ENCODE assay signal across 8 mouse cellular contexts in the genomic region with DNA sequence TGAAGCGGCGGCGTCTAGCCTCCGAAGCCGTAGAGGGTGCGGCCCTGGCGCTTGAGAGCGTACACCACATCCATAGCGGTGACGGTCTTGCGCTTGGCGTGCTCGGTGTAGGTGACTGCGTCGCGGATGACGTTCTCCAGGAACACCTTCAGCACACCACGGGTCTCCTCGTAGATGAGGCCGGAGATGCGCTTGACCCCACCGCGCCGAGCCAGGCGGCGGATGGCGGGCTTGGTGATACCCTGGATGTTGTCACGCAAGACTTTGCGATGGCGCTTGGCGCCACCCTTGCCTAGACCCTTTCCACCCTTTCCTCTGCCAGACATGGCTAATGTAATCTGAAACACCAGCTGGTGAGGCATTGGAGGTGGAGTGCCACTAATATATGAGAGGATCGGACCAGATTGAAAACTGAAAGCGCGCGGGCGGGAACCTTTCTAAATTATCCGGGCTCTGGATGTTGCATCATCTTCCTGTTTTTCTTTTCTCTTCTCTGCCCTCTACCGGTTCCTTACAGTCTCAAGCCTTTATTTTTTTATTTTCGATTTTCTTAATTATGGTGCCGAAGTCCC. TPM values are rescaled to one million over a fixed set of nuclear protein-coding genes. Genes with fewer than 3 reads are reported as not detected.
DNase-seq lines count a peak whose midpoint lies in the region; ATAC-seq and TF ChIP-seq lines count a peak whose summit lies in the region.

A gene (minus strand): TSS at position 333 of the 572 bp plus-strand sequence.

- H3K27ac ChIP-seq in forebrain, embryonic 13.5 days, result peak within 1 kb of the TSS; percentile 98
- H3K27ac ChIP-seq in liver, embryonic 16.5 days (ENCODE audit: low read length), result peak within 1 kb of the TSS; percentile 99
- H3K27ac ChIP-seq in neural tube, embryonic 12.5 days, result peak within 1 kb of the TSS; percentile 92
- H3K27ac ChIP-seq in stomach, postnatal 0 days (replicated peaks), result peak within 1 kb of the TSS; percentile 98

- peaks cover 35% of the 10 kb centered on the region for H3K4me1 ChIP-seq in forebrain, embryonic 13.5 days
- H3K4me1 ChIP-seq in liver, embryonic 16.5 days (ENCODE audit: control insufficient read depth, low read depth, low read length), result peaks cover 44% of the 10 kb centered on the region
- peaks cover 26% of the 10 kb centered on the region for H3K4me1 ChIP-seq in neural tube, embryonic 12.5 days
- 0 out of 2 replicates have a peak, but pooled peaks cover 2% of the 10 kb centered on the region for H3K4me1 ChIP-seq in stomach, postnatal 0 days (replicated peaks; ENCODE audit: control insufficient read depth, insufficient read depth)

- TF ChIP-seq EP300 in stomach, postnatal 0 days (optimal IDR thresholded peaks at IDR 0.05), result peak; percentile 97

- H3K9ac ChIP-seq in forebrain, embryonic 13.5 days, result peak within 1 kb of the TSS; percentile 86
- H3K9ac ChIP-seq in liver, embryonic 16.5 days (ENCODE audit: low read depth, low read length), result peak within 1 kb of the TSS; percentile 84
- H3K9ac ChIP-seq in neural tube, embryonic 12.5 days, result peak within 1 kb of the TSS; percentile 84
- peak within 1 kb of the TSS; percentile 83 for H3K9ac ChIP-seq in stomach, postnatal 0 days (ENCODE audit: low read length)

- peak; percentile 73 for TF ChIP-seq CTCF in stomach, postnatal 0 days (IDR thresholded peaks at IDR 0.05; ENCODE audit: low read depth)

- H3K9me3 ChIP-seq in forebrain, embryonic 13.5 days (replicated peaks), result no peaks in the 10 kb centered on the region
- no peaks in the 10 kb centered on the region for H3K9me3 ChIP-seq in liver, embryonic 16.5 days (replicated peaks; ENCODE audit: control insufficient read depth, low read length)
- H3K9me3 ChIP-seq in neural tube, embryonic 12.5 days, result no peaks in the 10 kb centered on the region
- H3K9me3 ChIP-seq in stomach, postnatal 0 days (ENCODE audit: control insufficient read depth, low read length), result no peaks in the 10 kb centered on the region

- no peaks in the 10 kb centered on the region for H3K27me3 ChIP-seq in forebrain, embryonic 13.5 days
- no peaks in the 10 kb centered on the region for H3K27me3 ChIP-seq in liver, embryonic 16.5 days (ENCODE audit: control insufficient read depth, insufficient read depth, low read depth, low read length)
- no peaks in the 10 kb centered on the region for H3K27me3 ChIP-seq in neural tube, embryonic 12.5 days (replicated peaks)
- no peaks in the 10 kb centered on the region for H3K27me3 ChIP-seq in stomach, postnatal 0 days (ENCODE audit: control insufficient read depth, insufficient read depth, low read length)

- ATAC-seq in cerebellum, adult (ENCODE audit: insufficient number of reproducible peaks, low FRiP score, low TSS enrichment), result peak; percentile 82
- ATAC-seq in forebrain, embryonic 13.5 days, result peak; percentile 91
- peak; percentile 87 for ATAC-seq in liver, embryonic 16.5 days (ENCODE audit: low read depth)
- ATAC-seq in neural tube, embryonic 12.5 days (ENCODE audit: low FRiP score, low read depth), result peak; percentile 72
- ATAC-seq in stomach, postnatal 0 days (ENCODE audit: low FRiP score, low TSS enrichment), result peak; percentile 88

- 1% methylated on average over 40 of the region's 40 CpGs for WGBS in forebrain, embryonic 13.5 days
- WGBS in large intestine, adult 2 months, result under 1% methylated on average over 40 of the region's 40 CpGs
- WGBS in liver, embryonic 16.5 days (ENCODE audit: insufficient replicate concordance), result under 1% methylated on average over 40 of the region's 40 CpGs
- WGBS in neural tube, embryonic 12.5 days, result under 1% methylated on average over 40 of the region's 40 CpGs
- under 1% methylated on average over 40 of the region's 40 CpGs for WGBS in stomach, postnatal 0 days

- H3K36me3 ChIP-seq in forebrain, embryonic 13.5 days (ENCODE audit: poor library complexity, severe bottlenecking), result no peaks in the 10 kb centered on the region
- H3K36me3 ChIP-seq in liver, embryonic 16.5 days (ENCODE audit: control insufficient read depth, insufficient read depth), result no peaks in the 10 kb centered on the region
- no peaks in the 10 kb centered on the region for H3K36me3 ChIP-seq in neural tube, embryonic 12.5 days
- H3K36me3 ChIP-seq in stomach, postnatal 0 days (ENCODE audit: control insufficient read depth, insufficient read depth, low read length), result no peaks in the 10 kb centered on the region

- peak within 1 kb of the TSS; percentile 74 for H3K4me2 ChIP-seq in forebrain, embryonic 13.5 days
- H3K4me2 ChIP-seq in liver, embryonic 16.5 days (ENCODE audit: low read depth, low read length), result peak within 1 kb of the TSS; percentile 70
- peak within 1 kb of the TSS; percentile 78 for H3K4me2 ChIP-seq in neural tube, embryonic 12.5 days (replicated peaks)
- peak within 1 kb of the TSS; percentile 65 for H3K4me2 ChIP-seq in stomach, postnatal 0 days (replicated peaks; ENCODE audit: low read depth)

- H3K4me3 ChIP-seq in forebrain, embryonic 13.5 days, result peak within 1 kb of the TSS; percentile 59
- H3K4me3 ChIP-seq in liver, embryonic 16.5 days (ENCODE audit: low read depth, low read length), result peak within 1 kb of the TSS; percentile 68
- peak within 1 kb of the TSS; percentile 50 for H3K4me3 ChIP-seq in neural tube, embryonic 12.5 days
- peak within 1 kb of the TSS; percentile 65 for H3K4me3 ChIP-seq in stomach, postnatal 0 days (ENCODE audit: low read depth, low read length)

- DNase-seq in ES-CJ7 (ENCODE audit: low read depth, low spot score), result peak; percentile 95
- peak; percentile 97 to 98 for DNase-seq in heart, postnatal 10 days
- DNase-seq in large intestine, adult 2 months (ENCODE audit: low read depth, low spot score), result peak; percentile 87
- peak; percentile 94 for DNase-seq in stomach, postnatal 0 days (ENCODE audit: low spot score)

- intact Hi-C loops in heart, postnatal 10 days (cut with DNase I), result no loop called here

RNA-seq across cellular contexts. Expression of the gene that starts here (rescaled TPM):
- 22.4 and 24.3 TPM in 2 replicates for polyA plus RNA-seq in forebrain, embryonic 13.5 days (2015; fragmentation: Nextera tagmentation; extraction: Ambion mirVana)
- total RNA-seq in heart, postnatal 10 days (2021), result 10 to 100 TPM; 49.8 to 51.8 TPM
- polyA plus RNA-seq in large intestine, adult 2 months (2012; rRNA removed), result 5.8 and 5.9 TPM in 2 replicates
- polyA plus RNA-seq in liver, embryonic 16.5 days (2015; fragmentation: Nextera tagmentation; extraction: Ambion mirVana), result 26.6 and 34.9 TPM in 2 replicates
- polyA plus RNA-seq in neural tube, embryonic 12.5 days (2016; fragmentation: Nextera tagmentation; extraction: Ambion mirVana), result 8.5 and 13.5 TPM in 2 replicates
- polyA plus RNA-seq in stomach, postnatal 0 days (2015; fragmentation: Nextera tagmentation; extraction: Ambion mirVana), result 5.4 and 9.8 TPM in 2 replicates

Comparison
In these comparisons a context has a peak if more than half of its experiments do, and no peak if none do; other contexts are left out.
1. Peak in every context shown above with its lines: DNase-seq, ATAC-seq, H3K4me3 ChIP-seq and H3K27ac ChIP-seq.